Mouse (Mus musculus): ENCODE measurements around the gene Irf6. TPM values are rescaled to one million over a fixed set of nuclear protein-coding genes. Genes with fewer than 3 reads are reported as not detected.

Gene Irf6
- polyA plus RNA-seq, 1 experiment from 2014 or later = 69.1 TPM

DNA sequence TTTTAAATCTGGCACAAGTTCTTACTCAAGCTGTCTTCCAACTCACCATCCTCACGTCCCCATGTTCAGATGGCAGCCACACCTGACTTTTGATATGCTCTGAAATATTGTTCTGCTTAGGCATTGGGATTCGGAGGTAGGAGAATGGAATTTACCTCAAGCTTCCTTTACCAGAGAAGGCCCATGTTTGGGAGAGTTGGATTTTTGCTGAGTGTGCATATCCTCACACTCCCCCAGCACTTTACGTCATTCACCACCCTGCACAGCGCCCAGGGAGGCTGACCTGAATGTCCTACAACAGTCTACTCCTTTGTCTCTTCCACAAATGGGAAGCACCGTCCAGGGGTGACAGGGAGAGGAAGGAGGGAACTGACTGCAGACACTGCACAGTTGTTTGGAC is 67.5 kb downstream of the Irf6 start:
- Histone ChIP-seq H3K4me1 (replicated peaks; ENCODE audit: control insufficient read depth, insufficient read depth, low read length) (no peaks in the 10 kb centered on the region), H3K4me3 (ENCODE audit: low read depth, low read length) (no peak overlapping the region), H3K36me3 (ENCODE audit: control insufficient read depth, insufficient read depth, low read length) (no peaks in the 10 kb centered on the region), H3K27me3 (replicated peaks; ENCODE audit: control insufficient read depth, insufficient read depth, low read length) (no peaks in the 10 kb centered on the region), H3K27ac (ENCODE audit: low read depth) (no peak overlapping the region), H3K4me2 (ENCODE audit: low read length) (no peak overlapping the region), H3K9me3 (ENCODE audit: control insufficient read depth, low read length) (no peaks in the 10 kb centered on the region), H3K9ac (ENCODE audit: low read length) (no peak overlapping the region)
- ATAC-seq (replicated peaks; ENCODE audit: low FRiP score, low TSS enrichment, low read depth) (no peak), DNase-seq (ENCODE audit: low spot score) (no peak)
- 66% methylated on average over 5 of the region's 5 CpGs for WGBS

Other genes starting within 250 kb of the Irf6 start
- 3.3 and 4.2 TPM in 2 replicates for gene Syt14, start 117.3 kb upstream of the Irf6 start, polyA plus RNA-seq (2014; fragmentation: Nextera tagmentation; extraction: Ambion mirVana)
- gene Diexf, start 22.8 kb upstream of the Irf6 start, polyA plus RNA-seq (2014; fragmentation: Nextera tagmentation; extraction: Ambion mirVana) = 11.2 and 12.1 TPM in 2 replicates
- gene A130010J15Rik, start 14.9 kb downstream of the Irf6 start, polyA plus RNA-seq (2014; fragmentation: Nextera tagmentation; extraction: Ambion mirVana) = 15.6 and 17.1 TPM in 2 replicates
- gene Traf3ip3, start 48.6 kb downstream of the Irf6 start, polyA plus RNA-seq (2014; fragmentation: Nextera tagmentation; extraction: Ambion mirVana) = 3.5 and 3.8 TPM in 2 replicates
- 3.4 and 4.0 TPM in 2 replicates for gene Lamb3, start 54.6 kb downstream of the Irf6 start, polyA plus RNA-seq (2014; fragmentation: Nextera tagmentation; extraction: Ambion mirVana)
- gene Hsd11b1, start 111.0 kb downstream of the Irf6 start, polyA plus RNA-seq (2014; fragmentation: Nextera tagmentation; extraction: Ambion mirVana) = 0.36 and 0.87 TPM in 2 replicates
- 23.3 and 24.3 TPM in 2 replicates for gene G0s2, start 120.1 kb downstream of the Irf6 start, polyA plus RNA-seq (2014; fragmentation: Nextera tagmentation; extraction: Ambion mirVana)
- gene Camk1g, start 217.2 kb downstream of the Irf6 start, polyA plus RNA-seq (2014; fragmentation: Nextera tagmentation; extraction: Ambion mirVana) = 9.5 and 10.7 TPM in 2 replicates